Comparison of ENCODE assay signal across 8 mouse cellular contexts in the genomic region with DNA sequence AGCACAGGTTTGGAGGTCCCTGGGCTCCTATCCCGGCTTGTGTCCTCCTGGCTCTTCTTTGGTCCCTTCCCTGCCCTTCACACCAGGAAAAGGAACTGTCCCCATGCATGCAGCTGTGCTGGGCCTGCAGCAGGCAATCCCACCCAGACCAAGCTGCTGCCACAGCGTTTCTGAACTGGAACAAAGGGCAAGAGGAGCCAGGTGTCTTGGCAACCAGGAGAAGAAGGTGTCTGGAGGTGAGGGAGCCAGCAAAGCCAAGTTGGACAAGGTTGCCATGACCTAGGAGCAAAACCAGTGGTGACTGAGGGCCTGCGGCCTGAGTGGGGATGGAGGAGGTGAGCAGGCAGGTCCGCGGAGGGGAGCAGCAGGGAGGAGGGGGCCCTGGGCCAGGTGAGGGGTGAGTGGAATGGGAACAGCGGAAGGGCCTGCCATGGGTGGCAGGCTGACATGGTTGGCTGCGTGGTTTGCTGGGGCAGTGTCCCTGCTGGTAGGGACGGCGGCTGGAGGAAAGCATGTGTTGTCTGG. TPM values are rescaled to one million over a fixed set of nuclear protein-coding genes. Genes with fewer than 3 reads are reported as not detected.
A peak's percentile ranks its signal among the peaks of the same experiment; 100 is the strongest.
DNase-seq lines count a peak whose midpoint lies in the region; ATAC-seq and TF ChIP-seq lines count a peak whose summit lies in the region.

A gene (plus strand): TSS at position 126 of the 525 bp plus-strand sequence.

- ATAC-seq in neural tube, embryonic 13.5 days (ENCODE audit: low read depth), result no peak

- peaks cover 10% of the 10 kb centered on the region for H3K4me1 ChIP-seq in testis, adult 2 months (ENCODE audit: control insufficient read depth, insufficient read depth, low read length)
- H3K4me1 ChIP-seq in erythroblast, embryonic 14.5 days (ENCODE audit: control insufficient read depth), result peaks cover 68% of the 10 kb centered on the region
- H3K4me1 ChIP-seq in neural tube, embryonic 13.5 days (replicated peaks), result peaks cover 18% of the 10 kb centered on the region; the same call in 1 of the 2 replicates

- no peaks in the 10 kb centered on the region for H3K36me3 ChIP-seq in testis, adult 2 months (ENCODE audit: control insufficient read depth, insufficient read depth, low read length)
- no peaks in the 10 kb centered on the region for H3K36me3 ChIP-seq in erythroblast, embryonic 14.5 days (ENCODE audit: control insufficient read depth)
- no peaks in the 10 kb centered on the region for H3K36me3 ChIP-seq in neural tube, embryonic 13.5 days

- H3K27me3 ChIP-seq in testis, adult 2 months (ENCODE audit: control insufficient read depth, insufficient read depth, low read length), result no peaks in the 10 kb centered on the region
- H3K27me3 ChIP-seq in erythroblast, embryonic 14.5 days (ENCODE audit: control insufficient read depth), result no peaks in the 10 kb centered on the region
- H3K27me3 ChIP-seq in neural tube, embryonic 13.5 days, result no peaks in the 10 kb centered on the region

- TF ChIP-seq POLR2A in testis, adult 2 months (IDR thresholded peaks at IDR 0.05; ENCODE audit: control insufficient read depth, low read depth, low read length), result no peak

- H3K4me2 ChIP-seq in neural tube, embryonic 13.5 days, result no peak within 1 kb of the TSS

- intact Hi-C loops in heart, postnatal 25 days (cut with DNase I), result no loop called here
- intact Hi-C loops in left cerebral cortex, postnatal 36 days (cut with DNase I), result no loop called here

- H3K4me3 ChIP-seq in testis, adult 2 months (ENCODE audit: control insufficient read depth, low read depth, low read length), result no peak within 1 kb of the TSS
- no peak within 1 kb of the TSS for H3K4me3 ChIP-seq in erythroblast, embryonic 14.5 days (replicated peaks)
- H3K4me3 ChIP-seq in neural tube, embryonic 13.5 days, result no peak within 1 kb of the TSS

- 33% methylated on average over 9 of the region's 9 CpGs for WGBS in neural tube, embryonic 13.5 days

- H3K27ac ChIP-seq in testis, adult 2 months (ENCODE audit: control insufficient read depth, insufficient read depth, low read depth, low read length), result no peak within 1 kb of the TSS
- H3K27ac ChIP-seq in neural tube, embryonic 13.5 days (replicated peaks), result peak within 1 kb of the TSS; percentile 42; the same call in 1 of the 2 replicates

- H3K9ac ChIP-seq in neural tube, embryonic 13.5 days, result no peak within 1 kb of the TSS; the same call in 1 of the 2 replicates

- no peak for DNase-seq in testis, postnatal 14 days (ENCODE audit: low spot score)
- no peak for DNase-seq in heart, postnatal 25 days (ENCODE audit: low spot score)
- no peak for DNase-seq in left cerebral cortex, postnatal 36 days (ENCODE audit: low spot score in 2 of 2)
- no peak for DNase-seq in retina, postnatal 1 day
- DNase-seq in frontal cortex, postnatal 25 days (ENCODE audit: low spot score in 2 of 2), result no peak

- H3K9me3 ChIP-seq in erythroblast, embryonic 14.5 days (ENCODE audit: control insufficient read depth, low read length), result no peaks in the 10 kb centered on the region
- H3K9me3 ChIP-seq in neural tube, embryonic 13.5 days, result no peaks in the 10 kb centered on the region

- TF ChIP-seq CTCF in testis, adult 2 months (IDR thresholded peaks at IDR 0.05; ENCODE audit: control insufficient read depth, insufficient read depth, insufficient replicate concordance, low read depth, low read length), result no peak

RNA-seq across cellular contexts. Expression of the gene that starts here (rescaled TPM):
- polyA plus RNA-seq in testis, adult 2 months (2012; rRNA removed), result 3,516 and 3,720 TPM in 2 replicates
- polyA plus RNA-seq in erythroblast, embryonic 14.5 days (2012), result 551 and 700 TPM in 2 replicates
- total RNA-seq in heart, postnatal 25 days (2021), result 100 to 1,000 TPM; 691 to 812 TPM
- total RNA-seq in left cerebral cortex, postnatal 36 days (2021), result 100 to 1,000 TPM; 468 to 559 TPM
- 505 and 556 TPM in 2 replicates for polyA plus RNA-seq in neural tube, embryonic 13.5 days (2015; fragmentation: Nextera tagmentation; extraction: Ambion mirVana)
